Mouse (Mus musculus): ENCODE results near the gene 1700020N01Rik.

- TF ChIP-seq CTCF (conservative IDR thresholded peaks at IDR 0.05; ENCODE audit: insufficient read depth, insufficient read length, low read depth, low read length) (no peak), POLR2A (IDR thresholded peaks at IDR 0.05; ENCODE audit: low read depth, low read length) (no peak)
These were observed 31.8 kb upstream of the 1700020N01Rik start for GRCm38 (mm10) chr10:21561181-21561580.

Data from kidney, adult 2 months (tissue).